ENCODE assay signal across 10 mouse cellular contexts in genomic region chr7:110779605-110780111, GRCm38 (mm10). TPM values are rescaled to one million over a fixed set of nuclear protein-coding genes. Genes with fewer than 3 reads are reported as not detected.
DNase-seq lines count a peak whose midpoint lies in the region; ATAC-seq lines count a peak whose summit lies in the region.
"Had no signal": no experiment of that assay in that cellular context is flagged by ENCODE, and none has a peak within 500 bp of the region (broad histone marks: within the 10 kb centered on the region; RNA-seq: fewer than 3 reads in every experiment).

No protein-coding gene starts in this region.

- peak; percentile 63; the same call in 1 of the 2 replicates for ATAC-seq in hindbrain, embryonic 14.5 days (ENCODE audit: low FRiP score)
- ATAC-seq in hindbrain, embryonic 11.5 days (ENCODE audit: low FRiP score): no peak
- no peak for ATAC-seq in liver, embryonic 13.5 days (ENCODE audit: low read depth)
- no peak for ATAC-seq in heart, embryonic 11.5 days (replicated peaks; ENCODE audit: insufficient number of reproducible peaks, low FRiP score, low TSS enrichment)

- H3K36me3 ChIP-seq in hindbrain, embryonic 14.5 days (replicated peaks; ENCODE audit: control insufficient read depth, insufficient read depth): no peaks in the 10 kb centered on the region
- H3K36me3 ChIP-seq in hindbrain, embryonic 11.5 days (ENCODE audit: control insufficient read depth, insufficient read depth, low read length): no peaks in the 10 kb centered on the region
- peaks cover 55% of the 10 kb centered on the region for H3K36me3 ChIP-seq in liver, embryonic 13.5 days
- H3K36me3 ChIP-seq in heart, embryonic 11.5 days (ENCODE audit: control insufficient read depth, insufficient read depth, low read length): no peaks in the 10 kb centered on the region
- H3K36me3 ChIP-seq: limb, embryonic 13.5 days had no signal

- 70% methylated on average over 8 of the region's 8 CpGs for WGBS in hindbrain, embryonic 14.5 days
- WGBS in hindbrain, embryonic 11.5 days: 88% methylated on average over 8 of the region's 8 CpGs
- 83% methylated on average over 8 of the region's 8 CpGs for WGBS in liver, embryonic 13.5 days (ENCODE audit: insufficient replicate concordance)
- 85% methylated on average over 8 of the region's 8 CpGs for WGBS in heart, embryonic 11.5 days (ENCODE audit: insufficient replicate concordance)

- H3K9ac ChIP-seq in hindbrain, embryonic 14.5 days: no peak overlapping the region
- H3K9ac ChIP-seq in hindbrain, embryonic 11.5 days (ENCODE audit: low read depth, low read length): no peak overlapping the region
- peak overlapping the region; percentile 89 for H3K9ac ChIP-seq in liver, embryonic 13.5 days
- H3K9ac ChIP-seq in heart, embryonic 11.5 days (ENCODE audit: low read depth, low read length): no peak overlapping the region
- H3K9ac ChIP-seq: limb, embryonic 13.5 days had no signal

- no peaks in the 10 kb centered on the region for H3K9me3 ChIP-seq in hindbrain, embryonic 14.5 days (ENCODE audit: control insufficient read depth, low read length)
- no peaks in the 10 kb centered on the region for H3K9me3 ChIP-seq in hindbrain, embryonic 11.5 days (ENCODE audit: control insufficient read depth, low read length)
- H3K9me3 ChIP-seq in liver, embryonic 13.5 days (replicated peaks): no peaks in the 10 kb centered on the region
- H3K9me3 ChIP-seq in heart, embryonic 11.5 days (replicated peaks; ENCODE audit: control insufficient read depth, low read length): no peaks in the 10 kb centered on the region
- H3K9me3 ChIP-seq: limb, embryonic 13.5 days had no signal

- H3K4me2 ChIP-seq in hindbrain, embryonic 14.5 days (replicated peaks): no peak overlapping the region
- H3K4me2 ChIP-seq in hindbrain, embryonic 11.5 days (replicated peaks; ENCODE audit: low read depth, low read length): no peak overlapping the region
- peak overlapping the region; percentile 75 for H3K4me2 ChIP-seq in liver, embryonic 13.5 days
- no peak overlapping the region for H3K4me2 ChIP-seq in heart, embryonic 11.5 days
- H3K4me2 ChIP-seq: limb, embryonic 13.5 days had no signal

- H3K4me3 ChIP-seq in hindbrain, embryonic 14.5 days (replicated peaks; ENCODE audit: low read length): no peak overlapping the region
- no peak overlapping the region for H3K4me3 ChIP-seq in hindbrain, embryonic 11.5 days (ENCODE audit: low read depth, low read length)
- H3K4me3 ChIP-seq in liver, embryonic 13.5 days (replicated peaks): 0 out of 2 replicates have a peak overlapping the region, but pooled peaks have one; percentile 2
- no peak overlapping the region for H3K4me3 ChIP-seq in heart, embryonic 11.5 days (ENCODE audit: low read depth, low read length)
- H3K4me3 ChIP-seq: gastrocnemius, adult 2 months; limb, embryonic 13.5 days had no signal

- peaks cover 10% of the 10 kb centered on the region; the same call in 1 of the 2 replicates for H3K4me1 ChIP-seq in hindbrain, embryonic 14.5 days (replicated peaks; ENCODE audit: control insufficient read depth, insufficient read depth, low read length)
- no peaks in the 10 kb centered on the region for H3K4me1 ChIP-seq in hindbrain, embryonic 11.5 days (replicated peaks; ENCODE audit: control insufficient read depth, insufficient read depth, low read length)
- H3K4me1 ChIP-seq in liver, embryonic 13.5 days (replicated peaks): peaks cover 90% of the 10 kb centered on the region
- peaks cover 16% of the 10 kb centered on the region for H3K4me1 ChIP-seq in heart, embryonic 11.5 days (ENCODE audit: control insufficient read depth, insufficient read depth, low read length)

- H3K27me3 ChIP-seq in hindbrain, embryonic 14.5 days (ENCODE audit: control insufficient read depth, insufficient read depth, low read length): no peaks in the 10 kb centered on the region
- no peaks in the 10 kb centered on the region for H3K27me3 ChIP-seq in hindbrain, embryonic 11.5 days (ENCODE audit: control insufficient read depth, insufficient read depth, low read length)
- no peaks in the 10 kb centered on the region for H3K27me3 ChIP-seq in liver, embryonic 13.5 days
- no peaks in the 10 kb centered on the region for H3K27me3 ChIP-seq in heart, embryonic 11.5 days (ENCODE audit: control insufficient read depth, insufficient read depth, low read length)
- H3K27me3 ChIP-seq: limb, embryonic 13.5 days; Patski had no signal

- DNase-seq in hindbrain, embryonic 14.5 days (ENCODE audit: low spot score): no peak
- no peak for DNase-seq in hindbrain, embryonic 11.5 days (ENCODE audit: low spot score)
- DNase-seq in adipocyte (ENCODE audit: low spot score): peak; percentile 61
- DNase-seq in fibroblast of lung, adult 2 months (ENCODE audit: low read depth): peak; percentile 73
- no peak for DNase-seq in liver, embryonic 13.5 days
- no peak for DNase-seq in retina, postnatal 1 day
- DNase-seq: gastrocnemius, adult 2 months had no signal

- H3K27ac ChIP-seq in hindbrain, embryonic 14.5 days: peak overlapping the region; percentile 66; the same call in 1 of the 2 replicates
- no peak overlapping the region for H3K27ac ChIP-seq in hindbrain, embryonic 11.5 days (ENCODE audit: low read depth, low read length)
- H3K27ac ChIP-seq in liver, embryonic 13.5 days: peak overlapping the region; percentile 98
- H3K27ac ChIP-seq in heart, embryonic 11.5 days (ENCODE audit: low read depth, low read length): no peak overlapping the region
- H3K27ac ChIP-seq: limb, embryonic 13.5 days had no signal

RNA-seq across cellular contexts. Expression of gene Ampd3, which starts 11.7 kb away (rescaled TPM):
- polyA plus RNA-seq in hindbrain, embryonic 14.5 days (2014; fragmentation: Nextera tagmentation; extraction: Ambion mirVana): 8.8 and 10.8 TPM in 2 replicates
- 1.3 and 1.4 TPM in 2 replicates for polyA plus RNA-seq in hindbrain, embryonic 11.5 days (2014; fragmentation: Nextera tagmentation; extraction: Ambion mirVana)
- polyA plus RNA-seq in liver, embryonic 13.5 days (2015; fragmentation: Nextera tagmentation; extraction: Ambion mirVana): 26.2 and 34.2 TPM in 2 replicates
- polyA plus RNA-seq in heart, embryonic 11.5 days (2014; fragmentation: Nextera tagmentation; extraction: Ambion mirVana): 6.0 and 8.9 TPM in 2 replicates

Comparison
In these comparisons a context has a peak if more than half of its experiments do, and no peak if none do; other contexts are left out.
1. H3K27ac ChIP-seq: peak in hindbrain, embryonic 14.5 days (single experiment) and liver, embryonic 13.5 days (single experiment); none in hindbrain, embryonic 11.5 days (single experiment) and heart, embryonic 11.5 days (single experiment).
2. DNase-seq: peak in adipocyte (single experiment) and fibroblast of lung, adult 2 months (single experiment); none in hindbrain, embryonic 14.5 days (single experiment), hindbrain, embryonic 11.5 days (single experiment), liver, embryonic 13.5 days (single experiment) and retina, postnatal 1 day (single experiment).